Mouse (Mus musculus): Measurements from ENCODE around the gene Arhgap22.

GRCm38 (mm10) chr14:33330986-33331385 is 117.2 kb downstream of the Arhgap22 start:
- no peak for TF ChIP-seq POLR2A (IDR thresholded peaks at IDR 0.05; ENCODE audit: borderline replicate concordance, low read depth, low read length)
- no peak for TF ChIP-seq CTCF (IDR thresholded peaks at IDR 0.05; ENCODE audit: low read depth, low read length)
